Mouse (Mus musculus): Measurements from ENCODE around the gene Gm20662. TPM values are rescaled to one million over a fixed set of nuclear protein-coding genes. Genes with fewer than 3 reads are reported as not detected.

Gm20662 gene
- polyA plus RNA-seq, 1 experiment from 2014 or later = 1.5 TPM

DNA sequence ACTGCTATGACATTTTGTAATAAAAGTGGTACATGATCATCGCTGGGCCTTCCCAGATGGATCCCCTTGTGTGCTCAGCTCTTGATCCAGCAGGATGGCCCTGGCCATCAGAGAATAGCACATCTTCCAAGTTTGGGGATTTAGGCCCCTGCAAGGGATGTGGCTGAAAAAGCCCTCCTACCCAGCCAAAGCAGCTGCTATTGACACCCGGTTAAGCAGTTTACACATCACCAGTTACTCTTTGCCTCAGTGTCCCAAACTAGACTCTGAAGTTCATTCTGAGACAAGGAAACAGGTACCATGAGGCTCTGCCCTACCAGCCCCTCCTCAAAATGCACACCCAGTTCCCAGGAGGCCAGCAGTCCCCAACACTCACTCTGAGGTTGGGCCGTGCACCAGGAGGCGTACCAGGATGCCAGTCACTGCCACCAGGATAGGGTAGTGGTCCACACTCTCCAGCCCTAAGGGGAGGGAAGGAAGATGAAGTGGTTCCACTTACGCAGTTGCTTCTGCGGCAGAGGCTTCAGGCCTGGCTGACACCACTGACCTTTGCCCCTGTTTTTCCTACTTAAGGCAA, 59.6 kb downstream of the Gm20662 start:
- Histone ChIP-seq H3K9ac (no peak overlapping the region), H3K4me3 (no peak overlapping the region), H3K4me1 (replicated peaks) (peaks cover 24% of the 10 kb centered on the region), H3K36me3 (peaks cover 89% of the 10 kb centered on the region), H3K4me2 (no peak overlapping the region), H3K9me3 (replicated peaks) (no peaks in the 10 kb centered on the region), H3K27me3 (replicated peaks) (no peaks in the 10 kb centered on the region), H3K27ac (ENCODE audit: poor library complexity, severe bottlenecking) (no peak overlapping the region)
- ATAC-seq (ENCODE audit: insufficient number of reproducible peaks, low FRiP score) = no peak
- WGBS = 87% methylated on average over 6 of the region's 6 CpGs

DNA sequence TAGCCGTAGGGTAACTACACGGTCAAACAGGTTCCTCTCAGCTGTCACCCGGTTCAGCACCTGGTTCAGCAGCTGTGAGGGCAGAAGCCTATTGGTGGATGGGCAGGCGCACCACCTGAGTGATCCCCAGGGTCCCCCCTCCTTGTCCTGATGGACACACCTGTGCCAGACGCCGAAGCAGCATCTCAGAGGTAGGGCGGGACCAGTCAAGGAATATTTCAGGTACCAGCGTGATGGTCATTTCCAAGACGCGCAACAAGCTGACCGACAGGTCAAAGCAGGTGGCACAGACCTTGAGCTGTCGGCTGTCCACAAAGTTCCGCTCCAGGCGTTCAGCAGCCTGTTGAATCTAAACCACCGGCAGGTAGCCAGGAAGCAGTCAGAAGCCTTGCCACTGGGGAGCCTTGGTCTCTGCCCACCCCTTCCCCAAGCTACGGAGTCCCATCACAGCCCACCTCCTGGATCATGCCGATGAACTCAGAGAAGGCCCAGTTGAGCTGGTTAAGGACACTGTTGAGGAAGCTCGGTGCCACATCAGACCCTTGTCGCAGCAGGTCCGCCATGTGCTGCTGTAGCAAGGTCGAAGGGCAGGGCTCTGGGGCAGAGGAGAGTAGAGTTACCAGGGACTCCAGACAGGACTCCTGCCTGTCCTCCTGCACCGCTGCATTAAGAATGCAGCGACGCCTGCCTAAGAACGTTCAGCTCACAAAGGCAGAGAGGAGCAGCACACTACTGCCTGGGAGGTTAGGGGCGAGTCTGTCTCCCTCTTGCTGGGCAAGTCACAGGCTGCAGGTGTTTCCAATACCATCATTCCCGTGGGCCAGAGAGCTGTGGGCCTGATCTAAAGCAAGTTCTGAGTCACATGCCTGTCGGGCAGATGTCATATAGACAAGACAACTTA, 60.5 kb downstream of the Gm20662 start:
- H3K9ac ChIP-seq = no peak overlapping the region
- H3K27ac ChIP-seq (ENCODE audit: poor library complexity, severe bottlenecking) = no peak overlapping the region
- H3K9me3 ChIP-seq (replicated peaks) = no peaks in the 10 kb centered on the region
- peaks cover 25% of the 10 kb centered on the region for H3K4me1 ChIP-seq (replicated peaks)
- H3K4me2 ChIP-seq = no peak overlapping the region
- WGBS = 80% methylated on average over 28 of the region's 28 CpGs
- ATAC-seq (ENCODE audit: insufficient number of reproducible peaks, low FRiP score) = no peak
- H3K4me3 ChIP-seq = no peak overlapping the region
- H3K36me3 ChIP-seq = peaks cover 85% of the 10 kb centered on the region
- no peaks in the 10 kb centered on the region for H3K27me3 ChIP-seq (replicated peaks)

DNA sequence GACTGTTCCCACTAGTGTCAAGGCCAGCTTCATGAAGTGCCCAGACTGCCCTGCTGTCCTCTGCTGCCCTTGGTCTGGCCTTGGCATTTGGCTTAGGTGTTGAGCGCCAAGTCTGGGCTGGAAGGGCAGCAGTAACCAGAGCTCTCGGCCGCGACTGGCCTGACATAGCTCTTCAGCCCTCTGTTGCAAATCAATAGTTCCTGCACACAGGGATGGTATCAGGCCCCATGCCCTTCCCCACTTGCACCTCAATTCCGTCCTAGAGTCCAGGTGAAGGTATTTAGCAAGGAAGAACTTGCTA, 61.1 kb downstream of the Gm20662 start:
- H3K4me3 ChIP-seq = no peak overlapping the region
- H3K27ac ChIP-seq (ENCODE audit: poor library complexity, severe bottlenecking) = no peak overlapping the region
- H3K27me3 ChIP-seq (replicated peaks) = no peaks in the 10 kb centered on the region
- no peak overlapping the region for H3K9ac ChIP-seq
- H3K36me3 ChIP-seq = peaks cover 85% of the 10 kb centered on the region
- WGBS = 90% methylated on average over 5 of the region's 5 CpGs
- H3K9me3 ChIP-seq (replicated peaks) = no peaks in the 10 kb centered on the region
- no peak overlapping the region for H3K4me2 ChIP-seq
- no peak for ATAC-seq (ENCODE audit: insufficient number of reproducible peaks, low FRiP score)
- peaks cover 24% of the 10 kb centered on the region for H3K4me1 ChIP-seq (replicated peaks)

DNA sequence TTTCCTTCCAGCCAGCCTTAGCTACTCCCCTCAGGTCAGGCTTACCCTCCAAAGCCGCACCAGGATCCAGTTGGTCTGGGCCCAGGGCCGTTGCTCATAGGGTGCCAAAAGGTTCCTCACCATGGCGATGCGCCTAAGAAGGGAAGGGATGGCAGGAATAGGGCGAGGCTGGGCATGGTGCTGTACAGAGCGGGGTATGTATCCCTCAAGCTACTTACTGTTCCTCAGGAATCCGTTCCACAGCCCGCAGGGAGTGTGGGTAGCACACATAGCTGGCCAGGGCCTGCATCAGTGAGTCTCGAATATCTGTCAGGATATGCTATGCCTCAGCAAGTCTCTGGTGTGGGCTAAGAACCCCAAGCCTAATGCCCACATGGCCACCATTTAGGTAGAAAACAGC, 62.1 kb downstream of the Gm20662 start:
- ATAC-seq (ENCODE audit: insufficient number of reproducible peaks, low FRiP score) = no peak
- no peaks in the 10 kb centered on the region for H3K27me3 ChIP-seq (replicated peaks)
- no peak overlapping the region for H3K4me3 ChIP-seq
- peaks cover 92% of the 10 kb centered on the region for H3K36me3 ChIP-seq
- H3K9me3 ChIP-seq (replicated peaks) = no peaks in the 10 kb centered on the region
- peaks cover 14% of the 10 kb centered on the region for H3K4me1 ChIP-seq (replicated peaks)
- no peak overlapping the region for H3K9ac ChIP-seq
- H3K4me2 ChIP-seq = no peak overlapping the region
- H3K27ac ChIP-seq (ENCODE audit: poor library complexity, severe bottlenecking) = no peak overlapping the region
- WGBS = 91% methylated on average over 9 of the region's 9 CpGs

DNA sequence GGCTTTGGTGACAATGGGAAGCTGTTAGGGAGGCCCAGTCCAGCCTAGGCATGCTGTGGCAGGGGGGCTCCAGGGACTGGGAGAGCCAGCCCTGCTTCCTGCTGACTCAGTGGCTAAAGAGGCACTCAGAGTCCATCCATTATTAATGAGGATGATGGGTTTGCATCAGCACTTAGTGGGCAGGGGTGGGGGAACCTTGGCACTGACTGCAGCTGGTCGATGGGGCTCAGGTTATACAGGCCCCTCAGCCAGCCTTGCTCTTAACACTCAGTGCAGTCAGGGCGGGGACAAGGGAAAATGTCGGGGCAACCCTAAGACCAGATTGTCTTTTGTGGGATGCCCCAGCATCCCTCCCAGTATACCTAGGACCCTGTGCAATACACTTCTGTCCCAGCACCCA, 66.0 kb downstream of the Gm20662 start:
- WGBS = 75% methylated on average over 3 of the region's 3 CpGs

DNA sequence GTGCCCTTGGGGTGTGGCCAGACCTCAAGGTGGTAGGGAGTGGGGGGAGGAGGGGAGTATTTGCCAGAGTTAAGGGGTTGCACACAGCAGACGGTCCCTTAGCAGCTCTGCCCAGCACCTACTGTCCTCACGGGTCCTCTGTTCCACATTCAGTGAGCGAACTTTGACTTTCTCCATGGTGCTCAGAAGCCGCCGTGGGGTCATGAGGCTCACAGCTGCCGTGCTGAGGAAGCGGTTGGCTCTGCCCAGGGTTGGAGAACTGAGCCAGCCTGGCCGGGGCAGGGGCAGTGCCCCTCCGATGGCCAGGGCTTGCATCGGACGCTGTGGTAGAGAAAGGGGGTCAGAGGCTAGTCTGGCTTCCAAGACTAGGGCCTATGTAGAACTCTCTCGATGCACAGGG, 67.2 kb downstream of the Gm20662 start:
- no peak for ATAC-seq (ENCODE audit: insufficient number of reproducible peaks, low FRiP score)
- Histone ChIP-seq H3K27me3 (replicated peaks) (no peaks in the 10 kb centered on the region), H3K36me3 (peaks cover 64% of the 10 kb centered on the region), H3K9me3 (replicated peaks) (no peaks in the 10 kb centered on the region), H3K4me3 (no peak overlapping the region), H3K27ac (ENCODE audit: poor library complexity, severe bottlenecking) (no peak overlapping the region), H3K4me1 (replicated peaks) (peaks cover 11% of the 10 kb centered on the region; the same call in 1 of the 2 replicates), H3K4me2 (no peak overlapping the region), H3K9ac (no peak overlapping the region)
- WGBS = 85% methylated on average over 12 of the region's 12 CpGs

More for the DNA sequence above, 66.0 kb downstream of the Gm20662 start:
- no peaks in the 10 kb centered on the region for H3K27me3 ChIP-seq (replicated peaks)
- no peak for ATAC-seq (ENCODE audit: insufficient number of reproducible peaks, low FRiP score)
- H3K27ac ChIP-seq (ENCODE audit: poor library complexity, severe bottlenecking) = no peak overlapping the region
- no peaks in the 10 kb centered on the region for H3K9me3 ChIP-seq (replicated peaks)
- no peak overlapping the region for H3K9ac ChIP-seq
- peaks cover 75% of the 10 kb centered on the region for H3K36me3 ChIP-seq
- peaks cover 8% of the 10 kb centered on the region; the same call in 1 of the 2 replicates for H3K4me1 ChIP-seq (replicated peaks)
- no peak overlapping the region for H3K4me3 ChIP-seq
- no peak overlapping the region for H3K4me2 ChIP-seq

DNA sequence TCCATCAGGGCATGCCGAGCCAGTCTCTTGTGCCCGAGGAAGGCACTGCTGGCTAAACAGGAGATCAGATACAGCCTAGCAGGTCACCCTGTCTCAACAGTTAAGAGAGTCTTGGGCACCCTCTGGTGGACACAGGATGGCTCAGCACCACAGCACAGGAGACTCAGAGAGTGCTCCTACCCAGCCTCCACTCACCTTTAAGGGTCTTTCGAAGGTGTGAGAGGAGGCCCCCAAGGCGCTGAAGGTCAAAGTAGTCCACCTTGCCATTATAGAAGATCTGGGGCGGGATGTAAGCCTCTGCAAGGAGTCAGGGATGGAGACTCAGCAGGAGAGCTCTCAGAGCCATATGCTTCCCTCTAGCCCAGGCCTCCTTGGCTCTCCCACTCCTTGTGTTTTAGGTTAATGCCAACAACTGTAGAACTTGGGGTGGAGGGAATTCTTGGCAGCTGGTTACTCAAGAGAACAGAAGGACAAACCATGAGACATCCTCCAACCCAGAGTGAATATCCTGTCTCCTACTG, 69.4 kb downstream of the Gm20662 start:
- no peak for ATAC-seq (ENCODE audit: insufficient number of reproducible peaks, low FRiP score)
- Histone ChIP-seq H3K4me1 (replicated peaks) (peaks cover 6% of the 10 kb centered on the region; the same call in 1 of the 2 replicates), H3K4me3 (no peak overlapping the region), H3K27me3 (replicated peaks) (no peaks in the 10 kb centered on the region), H3K27ac (ENCODE audit: poor library complexity, severe bottlenecking) (no peak overlapping the region), H3K4me2 (no peak overlapping the region), H3K9me3 (replicated peaks) (no peaks in the 10 kb centered on the region), H3K9ac (no peak overlapping the region), H3K36me3 (peaks cover 56% of the 10 kb centered on the region)
- 30% methylated on average over 5 of the region's 5 CpGs for WGBS

DNA sequence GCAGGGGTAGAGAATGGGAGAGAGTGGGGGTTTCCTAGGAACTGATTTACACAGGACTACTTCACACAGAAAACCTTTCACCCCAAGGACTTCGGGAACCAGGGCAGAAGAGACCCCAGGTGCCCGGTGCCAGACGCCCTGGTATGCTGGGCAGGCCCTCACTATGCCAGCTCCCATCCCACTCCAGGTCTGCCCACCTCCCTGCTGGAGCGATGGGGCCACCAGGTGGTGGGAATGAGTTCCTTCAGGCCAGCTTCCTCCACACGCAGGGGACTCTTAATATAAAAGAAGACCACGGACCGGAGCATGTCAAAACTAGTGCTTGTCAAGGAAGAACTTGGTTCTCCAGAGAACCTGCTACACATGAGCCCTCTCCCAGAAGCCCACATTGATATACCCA, 71.0 kb downstream of the Gm20662 start:
- peaks cover 11% of the 10 kb centered on the region for H3K4me1 ChIP-seq (replicated peaks)
- H3K9me3 ChIP-seq (replicated peaks) = no peaks in the 10 kb centered on the region
- no peak overlapping the region for H3K9ac ChIP-seq
- no peak overlapping the region for H3K4me3 ChIP-seq
- peaks cover 58% of the 10 kb centered on the region for H3K36me3 ChIP-seq
- no peak overlapping the region for H3K4me2 ChIP-seq
- WGBS = 82% methylated on average over 7 of the region's 7 CpGs
- H3K27ac ChIP-seq (ENCODE audit: poor library complexity, severe bottlenecking) = no peak overlapping the region
- no peaks in the 10 kb centered on the region for H3K27me3 ChIP-seq (replicated peaks)
- no peak for ATAC-seq (ENCODE audit: insufficient number of reproducible peaks, low FRiP score)

DNA sequence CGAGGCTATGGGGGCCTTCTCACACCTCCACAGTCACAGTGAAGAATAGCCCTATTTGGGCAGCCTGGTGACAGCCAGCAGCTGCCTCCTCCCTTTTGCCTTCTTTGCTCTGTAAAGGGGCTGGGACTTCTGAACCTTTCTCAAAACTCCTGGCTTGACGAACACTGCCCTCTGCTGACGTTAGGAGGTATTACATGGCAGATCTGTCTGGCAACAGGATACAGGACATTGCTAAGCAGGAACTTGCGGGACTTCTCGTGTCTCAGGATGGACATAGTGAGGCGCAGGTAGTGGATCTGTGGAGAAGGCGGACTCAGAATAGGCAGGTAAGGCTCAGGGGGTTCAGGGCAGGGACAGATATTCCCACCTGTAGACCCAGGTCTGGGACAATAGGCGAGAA, 71.8 kb downstream of the Gm20662 start:
- Histone ChIP-seq H3K27ac (ENCODE audit: poor library complexity, severe bottlenecking) (no peak overlapping the region), H3K4me1 (replicated peaks) (peaks cover 17% of the 10 kb centered on the region), H3K9me3 (replicated peaks) (no peaks in the 10 kb centered on the region), H3K4me3 (no peak overlapping the region), H3K36me3 (peaks cover 51% of the 10 kb centered on the region), H3K4me2 (no peak overlapping the region), H3K9ac (no peak overlapping the region), H3K27me3 (replicated peaks) (no peaks in the 10 kb centered on the region)
- 23% methylated on average over 8 of the region's 8 CpGs for WGBS
- ATAC-seq (ENCODE audit: insufficient number of reproducible peaks, low FRiP score) = 0 out of 2 replicates have a peak, but pooled peaks have one; percentile 14

DNA sequence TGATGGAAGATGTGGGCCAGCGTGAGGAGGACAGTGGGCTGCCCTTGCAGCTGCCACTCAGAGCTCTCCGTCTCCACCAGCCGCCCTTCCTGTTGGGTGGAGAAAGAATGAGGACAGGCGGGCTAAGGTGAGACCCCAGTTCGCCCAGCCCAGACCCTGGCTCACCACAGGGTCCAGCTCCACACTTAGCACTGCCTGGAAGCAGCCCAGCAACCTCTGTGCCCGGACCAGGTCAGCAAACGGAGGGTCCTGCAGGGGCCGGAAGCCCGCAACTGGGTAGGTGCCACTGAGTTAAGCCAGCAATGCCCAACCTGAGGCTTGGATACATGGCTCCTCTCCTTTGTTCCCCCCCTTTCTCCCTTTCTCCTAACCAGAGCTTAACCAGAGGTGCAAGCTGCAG, 72.9 kb downstream of the Gm20662 start:
- peaks cover 40% of the 10 kb centered on the region for H3K36me3 ChIP-seq
- ATAC-seq (ENCODE audit: insufficient number of reproducible peaks, low FRiP score) = no peak
- H3K9ac ChIP-seq = no peak overlapping the region
- no peak overlapping the region for H3K4me2 ChIP-seq
- peaks cover 28% of the 10 kb centered on the region for H3K4me1 ChIP-seq (replicated peaks)
- H3K4me3 ChIP-seq = no peak overlapping the region
- 86% methylated on average over 9 of the region's 9 CpGs for WGBS
- no peaks in the 10 kb centered on the region for H3K27me3 ChIP-seq (replicated peaks)
- H3K27ac ChIP-seq (ENCODE audit: poor library complexity, severe bottlenecking) = no peak overlapping the region
- no peaks in the 10 kb centered on the region for H3K9me3 ChIP-seq (replicated peaks)

DNA sequence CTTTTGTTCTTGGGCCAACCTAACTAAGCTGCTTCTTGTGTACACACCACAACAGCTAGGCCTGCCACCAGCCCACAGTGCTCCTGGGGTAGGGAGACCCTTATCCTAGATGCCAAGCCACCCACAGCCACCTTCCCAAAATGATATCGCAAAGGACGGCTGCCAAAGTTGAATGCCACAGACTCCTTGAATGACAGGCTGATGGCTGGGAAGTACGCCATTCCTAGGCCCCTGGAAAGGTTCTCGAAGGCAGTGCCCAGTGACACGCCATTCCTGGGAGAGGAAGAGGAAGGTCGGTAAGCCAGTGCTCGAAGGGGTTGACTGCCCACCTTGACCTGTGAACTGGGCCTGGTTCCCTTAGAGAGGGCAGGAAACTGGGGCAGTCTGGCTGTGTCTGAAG, 73.4 kb downstream of the Gm20662 start:
- H3K27me3 ChIP-seq (replicated peaks) = no peaks in the 10 kb centered on the region
- H3K4me1 ChIP-seq (replicated peaks) = peaks cover 28% of the 10 kb centered on the region
- H3K36me3 ChIP-seq = peaks cover 34% of the 10 kb centered on the region
- H3K4me2 ChIP-seq = no peak overlapping the region
- H3K9ac ChIP-seq = no peak overlapping the region
- no peaks in the 10 kb centered on the region for H3K9me3 ChIP-seq (replicated peaks)
- no peak overlapping the region for H3K4me3 ChIP-seq
- no peak overlapping the region for H3K27ac ChIP-seq (ENCODE audit: poor library complexity, severe bottlenecking)
- WGBS = 92% methylated on average over 7 of the region's 7 CpGs
- no peak for ATAC-seq (ENCODE audit: insufficient number of reproducible peaks, low FRiP score)

All from heart, embryonic 12.5 days (tissue).